Mouse (Mus musculus): ENCODE data around the gene Slc25a3.

DNA sequence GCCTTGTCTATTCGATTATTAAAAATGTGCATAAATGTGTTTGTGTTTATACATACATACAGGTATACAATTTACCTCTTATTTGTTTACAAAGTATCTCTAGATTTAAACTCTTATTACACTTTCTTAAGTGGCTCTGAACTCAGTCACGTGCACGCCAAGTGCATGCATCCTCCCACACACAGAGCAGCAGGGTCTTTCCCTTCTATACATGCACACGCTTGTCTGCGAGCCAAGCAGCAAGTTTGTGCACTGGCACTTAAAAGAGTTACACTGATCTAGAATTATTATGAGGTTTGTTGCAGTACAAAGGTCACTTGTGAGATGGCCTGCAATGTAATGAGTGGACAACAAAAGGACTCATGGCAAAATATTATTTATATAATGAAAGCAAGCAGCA, 37.1 kb upstream of the Slc25a3 start:
- TF ChIP-seq CTCF (IDR thresholded peaks at IDR 0.05; ENCODE audit: insufficient read depth, low read length) = no peak
- TF ChIP-seq POLR2A (IDR thresholded peaks at IDR 0.05; ENCODE audit: borderline replicate concordance, extremely low read depth, low read depth, low read length) = no peak

Measured in lung, adult 2 months (tissue).